Mouse (Mus musculus) monocyte, adult 59 days (primary cell): ENCODE results near the gene Zfp804b. TPM values are rescaled to one million over a fixed set of nuclear protein-coding genes. Genes with fewer than 3 reads are reported as not detected.

ENCODE experiments used
- total RNA-seq, 2 experiments: library from RNA; stranded (reverse); gene quantifications; one replicate each; pipeline ENCODE4 v1.2.4; 2023

The Zfp804b gene
- not detected for total RNA-seq

GRCm38 (mm10) chr5:7344145-7345010 lies at the start of gene Zfp804b:
Gene Zfp804b, minus strand, starts transcription at chr5:7344756.

DNA sequence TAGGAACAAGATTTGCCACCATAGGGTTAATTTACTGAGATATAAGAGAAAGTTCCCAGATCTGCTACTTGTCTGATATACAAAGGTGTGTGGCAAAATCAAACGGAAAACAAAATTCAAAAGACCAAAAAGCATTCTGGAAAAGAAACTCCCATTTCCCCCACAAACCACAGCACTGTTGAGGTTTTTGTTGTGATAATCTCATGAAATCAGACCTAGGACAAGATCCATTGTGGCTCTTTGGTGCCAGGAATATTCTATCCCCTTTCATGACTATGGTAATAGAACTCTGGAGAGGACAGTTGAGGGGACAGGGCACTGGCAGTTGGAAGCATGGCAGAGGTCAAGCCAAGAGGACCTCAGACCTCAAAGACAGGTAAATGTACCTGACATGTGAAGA lies 40.7 kb downstream of the Zfp804b start, which contains the start of gene Tex47:
Gene Tex47 (plus strand): TSS at position 301 of the 400 bp plus-strand sequence.

Other genes starting within 250 kb of the Zfp804b start
- not detected for gene Tex47, start 40.6 kb downstream of the Zfp804b start, total RNA-seq